Mouse (Mus musculus): ENCODE measurements around the gene Olfr1154.

DNA sequence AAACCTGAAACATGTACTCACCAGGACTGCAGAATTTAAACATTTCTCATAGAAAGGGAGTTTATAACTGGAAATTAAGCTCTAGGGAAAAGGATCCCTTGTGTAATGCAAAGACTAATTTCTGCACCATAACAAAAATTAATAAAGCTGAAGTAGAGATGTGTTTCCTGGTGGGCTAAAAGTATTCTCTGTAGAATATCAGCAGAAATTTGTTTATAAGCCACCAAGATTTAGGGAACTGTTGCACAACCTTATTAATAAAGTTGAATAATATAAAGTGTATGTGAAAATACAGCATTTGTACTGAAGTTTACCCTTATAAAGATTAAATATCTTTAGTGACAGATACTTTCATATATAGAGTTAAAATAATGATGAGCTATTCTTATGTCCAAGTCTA, 48.0 kb upstream of the Olfr1154 start, which contains the start of gene Olfr1156:
- TF ChIP-seq FLI1 (IDR thresholded peaks at IDR 0.05; ENCODE audit: low read length) (no peak), GATA1 (IDR thresholded peaks at IDR 0.05; ENCODE audit: borderline replicate concordance, low read length) (no peak)

All from megakaryocyte, embryonic 14.5 days (primary cell).